Mouse (Mus musculus): ENCODE measurements at regions not wholly inside any gene's neighbourhood (a gene's known extent, or its start where the extent isn't known, plus 50 kb on each side); places are given as distances from the start of the nearest gene placed in this dataset.
"Not testable (repeated sequence)": the region's sequence is repeated elsewhere in the genome, so short reads cannot be mapped to it uniquely, and the experiment has no call there.

- intact Hi-C loops (cut with DNase I): no loop called here
These were observed 847.3 kb downstream of the Bcl11a start for GRCm38 (mm10) chr11:24925135-24925534.

GRCm38 (mm10) chr11:24943646-24944045 lies 865.8 kb downstream of the Bcl11a start:
- no peak for DNase-seq (ENCODE audit: low spot score in 2 of 2)
- intact Hi-C loops (cut with DNase I): no loop called here

More at GRCm38 (mm10) chr11:24925135-24925534, 847.3 kb downstream of the Bcl11a start:
- DNase-seq (ENCODE audit: low spot score in 2 of 2): no peak

- no peak for DNase-seq (ENCODE audit: low spot score in 2 of 2)
- intact Hi-C loops (cut with DNase I): no loop called here
These were observed 873.3 kb downstream of the Bcl11a start for GRCm38 (mm10) chr11:24951161-24951560.

- intact Hi-C loops (cut with DNase I): no loop called here
- no peak for DNase-seq (ENCODE audit: low spot score in 2 of 2)
These were observed 894.5 kb downstream of the Bcl11a start for GRCm38 (mm10) chr11:24972359-24972758.

- no peak for DNase-seq (ENCODE audit: low spot score in 2 of 2)
- intact Hi-C loops (cut with DNase I): no loop called here
These were observed 902.4 kb downstream of the Bcl11a start for GRCm38 (mm10) chr11:24980193-24980665.

- intact Hi-C loops (cut with DNase I): no loop called here
- DNase-seq (ENCODE audit: low spot score in 2 of 2): no peak
These were observed 905.3 kb downstream of the Bcl11a start for GRCm38 (mm10) chr11:24983060-24983629.

GRCm38 (mm10) chr11:25005491-25005890 lies 927.6 kb downstream of the Bcl11a start:
- DNase-seq (ENCODE audit: low spot score in 2 of 2): no peak
- intact Hi-C loops (cut with DNase I): no loop called here

GRCm38 (mm10) chr11:25026786-25027185 lies 948.9 kb downstream of the Bcl11a start:
- no peak for DNase-seq (ENCODE audit: low spot score in 2 of 2)
- intact Hi-C loops (cut with DNase I): no loop called here

- DNase-seq (ENCODE audit: low spot score in 2 of 2): peak in 1 of 2 experiments; percentile 74
- intact Hi-C loops (cut with DNase I): no loop called here
These were observed 963.1 kb downstream of the Bcl11a start for GRCm38 (mm10) chr11:25040983-25041382.

- DNase-seq (ENCODE audit: low spot score in 2 of 2): no peak
- intact Hi-C loops (cut with DNase I): no loop called here
These were observed 964.9 kb downstream of the Bcl11a start for GRCm38 (mm10) chr11:25042763-25043162.

GRCm38 (mm10) chr11:25045339-25045738 lies 967.5 kb downstream of the Bcl11a start:
- intact Hi-C loops (cut with DNase I): no loop called here

GRCm38 (mm10) chr11:25045977-25046376 lies 968.1 kb downstream of the Bcl11a start:
- intact Hi-C loops (cut with DNase I): no loop called here
- no peak for DNase-seq (ENCODE audit: low spot score in 2 of 2)

More at GRCm38 (mm10) chr11:25045339-25045738, 967.5 kb downstream of the Bcl11a start:
- no peak for DNase-seq (ENCODE audit: low spot score in 2 of 2)

GRCm38 (mm10) chr11:25055698-25056097 lies 977.8 kb downstream of the Bcl11a start:
- DNase-seq (ENCODE audit: low spot score in 2 of 2): no peak

GRCm38 (mm10) chr11:25057093-25057521 lies 979.3 kb downstream of the Bcl11a start:
- intact Hi-C loops (cut with DNase I): no loop called here
- no peak for DNase-seq (ENCODE audit: low spot score in 2 of 2)

More at GRCm38 (mm10) chr11:25055698-25056097, 977.8 kb downstream of the Bcl11a start:
- intact Hi-C loops (cut with DNase I): no loop called here

GRCm38 (mm10) chr11:25057543-25057942 lies 979.7 kb downstream of the Bcl11a start:
- DNase-seq (ENCODE audit: low spot score in 2 of 2): no peak
- intact Hi-C loops (cut with DNase I): no loop called here

GRCm38 (mm10) chr11:25063042-25063441 lies 985.2 kb downstream of the Bcl11a start:
- no peak for DNase-seq (ENCODE audit: low spot score in 2 of 2)
- intact Hi-C loops (cut with DNase I): no loop called here

- DNase-seq (ENCODE audit: low spot score in 2 of 2): no peak
- intact Hi-C loops (cut with DNase I): no loop called here
These were observed 986.1 kb downstream of the Bcl11a start for GRCm38 (mm10) chr11:25063978-25064377.

GRCm38 (mm10) chr11:25099976-25100375 lies 1022.1 kb downstream of the Bcl11a start:
- DNase-seq (ENCODE audit: low spot score in 2 of 2); intact Hi-C loops (cut with DNase I): not testable (repeated sequence)

GRCm38 (mm10) chr11:25104432-25104831 lies 1026.6 kb downstream of the Bcl11a start:
- no peak for DNase-seq (ENCODE audit: low spot score in 2 of 2)
- intact Hi-C loops (cut with DNase I): no loop called here

GRCm38 (mm10) chr11:25124458-25124857 lies 1046.6 kb downstream of the Bcl11a start:
- intact Hi-C loops (cut with DNase I): no loop called here
- peak; percentile 6 to 13 for DNase-seq (ENCODE audit: low spot score in 2 of 2)

GRCm38 (mm10) chr11:25142226-25142625 lies 1064.4 kb downstream of the Bcl11a start:
- intact Hi-C loops (cut with DNase I): no loop called here
- DNase-seq (ENCODE audit: low spot score in 2 of 2): no peak

GRCm38 (mm10) chr11:25142833-25143232 lies 1065.0 kb downstream of the Bcl11a start:
- intact Hi-C loops (cut with DNase I): no loop called here
- no peak for DNase-seq (ENCODE audit: low spot score in 2 of 2)

All from left cerebral cortex, postnatal 25 days (tissue).